Mouse (Mus musculus) embryonic facial prominence, embryonic 11.5 days (tissue): Measurements from ENCODE around the gene C1d. TPM values are rescaled to one million over a fixed set of nuclear protein-coding genes. Genes with fewer than 3 reads are reported as not detected.

ENCODE experiments used
- ATAC-seq: fragments of 200-750 bp; cut with Nextera tagmentation; replicated peaks from 2 replicates; pipeline ENCODE4 v1.8.0; 2017; ENCODE audit warnings: low read depth; ENCODE audit not compliant: insufficient number of reproducible peaks, low FRiP score, low TSS enrichment
- DNase-seq: peaks from one replicate; pipeline ENCODE4 v3.0.0-alpha.2; 2015; ENCODE audit warnings: low spot score
- H3K27ac ChIP-seq: fragments of 300-500 bp; sonication (generic); replicated peaks from 2 replicates; pipeline ENCODE4 v1.5.1; 2014; ENCODE audit warnings: mild to moderate bottlenecking, low read depth, low read length, control low read depth
- H3K27me3 ChIP-seq: fragments of 300-500 bp; sonication (generic); 2 replicates; pipeline ENCODE4 v1.6.1; 2014; ENCODE audit warnings: mild to moderate bottlenecking, low read length, moderate library complexity, mixed read lengths; ENCODE audit not compliant: control insufficient read depth, insufficient read depth
- H3K36me3 ChIP-seq: fragments of 300-500 bp; sonication (generic); replicated peaks from 2 replicates; pipeline ENCODE4 v1.6.1; 2014; ENCODE audit warnings: low read depth, mild to moderate bottlenecking, low read length, moderate library complexity, mixed read lengths; ENCODE audit not compliant: control insufficient read depth, insufficient read depth
- H3K4me1 ChIP-seq: fragments of 300-500 bp; sonication (generic); 2 replicates; pipeline ENCODE4 v1.6.1; 2014; ENCODE audit warnings: low read length, mixed read lengths; ENCODE audit not compliant: control insufficient read depth, insufficient read depth
- H3K4me2 ChIP-seq: fragments of 300-500 bp; sonication (generic); 2 replicates; pipeline ENCODE4 v1.6.1; 2014; ENCODE audit warnings: low read depth, mild to moderate bottlenecking, control low read depth, low read length, moderate library complexity
- H3K4me3 ChIP-seq: fragments of 300-500 bp; sonication (generic); 2 replicates; pipeline ENCODE4 v1.5.1; 2014; ENCODE audit warnings: low read depth, low read length, control low read depth
- H3K9ac ChIP-seq: fragments of 300-500 bp; sonication (generic); replicated peaks from 2 replicates; pipeline ENCODE4 v1.6.1; 2014; ENCODE audit warnings: mild to moderate bottlenecking, control low read depth, low read length
- H3K9me3 ChIP-seq: fragments of 300-500 bp; sonication (generic); replicated peaks from 2 replicates; pipeline ENCODE4 v1.6.1; 2016; ENCODE audit warnings: mild to moderate bottlenecking, low read length, inconsistent platforms, mixed read lengths; ENCODE audit not compliant: control insufficient read depth
- WGBS: fragments of 180-500 bp; shearing (Covaris S2); extraction: QIAGEN DNeasy Blood & Tissue Kit; methylation state at CpG from one replicate; pipeline ENCODE4 v1.1.7; 2014; 5-methylcytosine and 5-hydroxymethylcytosine counted together
- polyA plus RNA-seq: library from polyadenylated mRNA; unstranded; fragments of >200 nt; fragmentation: Nextera tagmentation; extraction: Ambion mirVana; gene quantifications from 2 replicates; pipeline ENCODE4 v1.2.1, GENCODE M21; 2014

Gene C1d
- polyA plus RNA-seq, 1 experiment from 2014 or later = 134 TPM

DNA sequence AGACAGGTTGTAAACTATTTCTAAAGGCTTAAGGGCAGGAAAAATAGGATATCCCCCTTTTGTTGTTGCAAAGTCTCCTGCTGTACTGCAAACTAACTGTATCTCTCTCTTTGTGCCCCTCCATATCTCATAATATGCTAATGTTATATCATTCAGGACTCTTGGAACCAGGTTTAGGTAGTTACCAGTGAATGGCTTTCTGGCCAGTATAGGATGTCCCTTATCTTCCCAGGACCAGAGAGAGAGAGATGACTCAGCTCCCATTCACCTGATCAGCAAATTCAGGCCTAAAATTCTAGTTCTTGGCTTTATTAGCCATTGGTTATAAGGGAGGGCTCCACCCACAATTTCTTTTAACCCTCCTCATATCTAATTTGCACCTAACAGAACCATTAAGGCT is 31.5 kb downstream of the C1d start:
- ATAC-seq (no peak), DNase-seq (no peak)
- H3K27ac ChIP-seq = no peak overlapping the region
- H3K4me2 ChIP-seq = no peak overlapping the region
- H3K27me3 ChIP-seq = no peaks in the 10 kb centered on the region
- H3K4me3 ChIP-seq = no peak overlapping the region
- H3K4me1 ChIP-seq = no peaks in the 10 kb centered on the region
- H3K36me3 ChIP-seq = no peaks in the 10 kb centered on the region
- no peak overlapping the region for H3K9ac ChIP-seq
- no peaks in the 10 kb centered on the region for H3K9me3 ChIP-seq

DNA sequence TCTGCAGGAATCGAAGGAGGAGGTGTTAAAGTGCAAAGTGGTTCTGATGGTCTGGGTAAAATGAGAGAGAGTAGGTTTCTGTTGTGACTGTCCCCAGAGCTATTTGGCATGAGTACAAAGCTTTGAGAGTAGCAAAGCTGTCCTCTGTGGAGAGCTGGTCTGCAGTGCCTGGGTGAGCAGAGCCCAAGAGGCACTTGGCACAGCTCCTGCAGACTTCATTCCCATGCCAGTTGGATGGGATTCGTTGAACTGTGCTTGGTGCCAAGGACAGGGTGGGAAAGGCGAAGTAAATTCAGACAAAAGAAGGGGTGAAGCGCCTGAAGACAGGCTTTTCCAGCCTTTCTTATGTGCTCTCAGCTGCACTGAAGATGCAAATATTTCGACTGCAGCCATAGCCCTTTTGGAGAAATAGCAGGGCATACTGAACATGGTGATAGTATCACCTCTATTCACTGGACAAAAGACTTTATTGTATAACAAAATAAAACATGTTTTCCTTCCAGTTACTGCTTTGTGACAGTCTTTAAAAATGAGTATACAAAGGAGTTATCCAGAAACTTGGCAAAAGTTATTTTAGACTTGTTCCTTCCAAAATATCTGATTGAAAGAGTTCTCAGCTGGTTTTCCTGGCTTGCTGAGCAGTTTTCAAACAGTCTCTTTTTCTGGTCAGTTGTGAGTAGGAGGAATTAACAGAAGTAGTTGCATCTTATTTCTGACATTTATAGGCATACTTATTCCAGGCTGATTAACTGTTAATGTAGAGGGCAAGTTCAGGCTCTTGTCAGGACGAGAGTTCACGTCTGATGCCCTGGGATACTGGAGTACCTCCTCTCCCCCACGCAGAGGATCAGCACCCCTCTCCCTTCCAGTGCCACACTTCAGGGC is 48.9 kb downstream of the C1d start:
- no peaks in the 10 kb centered on the region for H3K9me3 ChIP-seq
- no peak overlapping the region for H3K4me2 ChIP-seq
- no peaks in the 10 kb centered on the region for H3K36me3 ChIP-seq
- WGBS = 81% methylated on average over 8 of the region's 8 CpGs
- H3K27ac ChIP-seq = no peak overlapping the region
- ATAC-seq = no peak
- H3K4me3 ChIP-seq = no peak overlapping the region
- no peaks in the 10 kb centered on the region for H3K27me3 ChIP-seq
- no peak for DNase-seq
- no peaks in the 10 kb centered on the region for H3K4me1 ChIP-seq
- H3K9ac ChIP-seq = no peak overlapping the region

DNA sequence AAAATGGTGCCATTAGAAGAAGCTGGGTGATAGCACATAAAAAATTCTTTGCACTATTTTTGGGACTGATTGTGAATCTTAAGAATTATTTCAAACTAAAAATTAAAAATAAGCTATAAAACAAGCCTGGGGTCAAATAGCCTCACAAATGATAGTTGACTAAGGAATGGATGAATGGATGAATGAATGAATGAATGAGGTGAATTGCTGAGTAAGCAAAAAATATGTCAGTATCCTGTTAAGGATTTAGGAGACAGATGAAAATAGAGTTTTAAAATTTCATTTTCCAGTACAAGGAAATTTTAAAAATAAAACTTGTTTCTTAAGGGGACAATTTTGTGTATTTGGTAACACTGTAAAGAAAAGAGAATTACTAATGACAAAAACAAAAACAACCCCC is 50.1 kb downstream of the C1d start:
- H3K9me3 ChIP-seq = no peaks in the 10 kb centered on the region
- no peak overlapping the region for H3K9ac ChIP-seq
- H3K36me3 ChIP-seq = no peaks in the 10 kb centered on the region
- no peak for ATAC-seq
- no peaks in the 10 kb centered on the region for H3K27me3 ChIP-seq
- no peak overlapping the region for H3K27ac ChIP-seq
- H3K4me2 ChIP-seq = no peak overlapping the region
- H3K4me1 ChIP-seq = no peaks in the 10 kb centered on the region
- no peak overlapping the region for H3K4me3 ChIP-seq
- DNase-seq = no peak

Other genes with a start within 250 kb of the C1d start
- gene Cnrip1, start 206.0 kb upstream of the C1d start, polyA plus RNA-seq = 16.7 and 18.1 TPM in 2 replicates
- gene Plek, start 205.2 kb upstream of the C1d start, polyA plus RNA-seq = 6.5 and 7.5 TPM in 2 replicates
- gene Ppp3r1, start 98.3 kb upstream of the C1d start, polyA plus RNA-seq = 93.4 and 93.5 TPM in 2 replicates
- gene Wdr92, start 75.5 kb upstream of the C1d start, polyA plus RNA-seq = 35.7 and 37.6 TPM in 2 replicates
- 107 and 128 TPM in 2 replicates for gene Pno1, start 46.0 kb upstream of the C1d start, polyA plus RNA-seq